Mouse (Mus musculus) E14TG2a.4 (cell line): ENCODE measurements around the gene Fam118a.
"Not testable (repeated sequence)": the region's sequence is repeated elsewhere in the genome, so short reads cannot be mapped to it uniquely, and the experiment has no call there.

ENCODE experiments used
- H3K27me3 ChIP-seq: 2 replicates; pipeline ENCODE4 v1.6.1; 2014; ENCODE audit warnings: low read length, control low read depth; ENCODE audit not compliant: insufficient read depth
- H3K36me3 ChIP-seq: 2 replicates; pipeline ENCODE4 v1.6.1; 2014; ENCODE audit warnings: low read length, control low read depth; ENCODE audit not compliant: insufficient read depth
- H3K4me1 ChIP-seq: replicated peaks from 2 replicates; pipeline ENCODE4 v1.6.1; 2014; ENCODE audit warnings: low read depth, low read length, control low read depth
- H3K4me3 ChIP-seq: replicated peaks from 2 replicates; pipeline ENCODE4 v1.5.1; 2014; ENCODE audit warnings: mild to moderate bottlenecking, low read length
- H3K9me3 ChIP-seq: 2 replicates; pipeline ENCODE4 v1.6.1; 2014; ENCODE audit warnings: low read length, control low read depth
- CTCF ChIP-seq: conservative IDR thresholded peaks from 2 replicates; pipeline ENCODE4 v1.5.1; 2014; ENCODE audit warnings: low read length
- NANOG ChIP-seq: IDR thresholded peaks from 2 replicates; pipeline ENCODE4 v1.6.1; 2014; ENCODE audit warnings: borderline replicate concordance, low read length, mixed read lengths
- POU5F1 ChIP-seq: IDR thresholded peaks from 2 replicates; pipeline ENCODE4 v1.6.1; 2014; ENCODE audit warnings: low read length, borderline replicate concordance

Fam118a gene

GRCm38 (mm10) chr15:85028648-85029047 is at the start of gene Fam118a:
TSS of gene Fam118a (plus strand) at chr15:85028948.
- not testable (repeated sequence) for H3K4me3 ChIP-seq, H3K36me3 ChIP-seq, H3K9me3 ChIP-seq
- H3K27me3 ChIP-seq, result peaks cover 39% of the 10 kb centered on the region
- peaks cover 16% of the 10 kb centered on the region for H3K4me1 ChIP-seq

GRCm38 (mm10) chr15:84981609-84982313 is 47.0 kb upstream of the Fam118a start:
- Histone ChIP-seq H3K4me1 (peaks cover 24% of the 10 kb centered on the region), H3K27me3 (peaks cover 14% of the 10 kb centered on the region), H3K9me3 (no peaks in the 10 kb centered on the region), H3K4me3 (no peak overlapping the region), H3K36me3 (peaks cover 5% of the 10 kb centered on the region; the same call in 1 of the 2 replicates)
- TF ChIP-seq CTCF (no peak), NANOG (no peak), POU5F1 (no peak)

- H3K4me3 ChIP-seq, result no peak overlapping the region
- H3K36me3 ChIP-seq, result peaks cover 5% of the 10 kb centered on the region; the same call in 1 of the 2 replicates
- no peaks in the 10 kb centered on the region for H3K9me3 ChIP-seq
- no peak for TF ChIP-seq CTCF
- no peak for TF ChIP-seq POU5F1
- no peak for TF ChIP-seq NANOG
- peaks cover 30% of the 10 kb centered on the region for H3K4me1 ChIP-seq
- peaks cover 22% of the 10 kb centered on the region for H3K27me3 ChIP-seq
These were observed 45.9 kb upstream of the Fam118a start for GRCm38 (mm10) chr15:84982888-84983287.

GRCm38 (mm10) chr15:84983721-84984120 is 45.0 kb upstream of the Fam118a start:
- peaks cover 36% of the 10 kb centered on the region for H3K4me1 ChIP-seq
- H3K9me3 ChIP-seq, result no peaks in the 10 kb centered on the region
- H3K36me3 ChIP-seq, result peaks cover 5% of the 10 kb centered on the region; the same call in 1 of the 2 replicates
- TF ChIP-seq POU5F1 (no peak), NANOG (no peak), CTCF (no peak)
- peaks cover 26% of the 10 kb centered on the region for H3K27me3 ChIP-seq
- H3K4me3 ChIP-seq, result no peak overlapping the region

GRCm38 (mm10) chr15:84985516-84986160 is 43.1 kb upstream of the Fam118a start:
- Histone ChIP-seq H3K36me3 (peaks cover 5% of the 10 kb centered on the region; the same call in 1 of the 2 replicates), H3K4me3 (no peak overlapping the region), H3K27me3 (peaks cover 37% of the 10 kb centered on the region), H3K9me3 (no peaks in the 10 kb centered on the region), H3K4me1 (peaks cover 40% of the 10 kb centered on the region)
- TF ChIP-seq NANOG (no peak), CTCF (no peak), POU5F1 (no peak)

- no peak for TF ChIP-seq CTCF
- TF ChIP-seq NANOG, result no peak
- no peak for TF ChIP-seq POU5F1
These were observed 42.4 kb upstream of the Fam118a start for GRCm38 (mm10) chr15:84986171-84987019.

GRCm38 (mm10) chr15:84987020-84987815 is 41.5 kb upstream of the Fam118a start:
- Histone ChIP-seq H3K27me3 (peaks cover 37% of the 10 kb centered on the region), H3K36me3 (peaks cover 5% of the 10 kb centered on the region; the same call in 1 of the 2 replicates), H3K9me3 (no peaks in the 10 kb centered on the region), H3K4me1 (peaks cover 40% of the 10 kb centered on the region), H3K4me3 (peak overlapping the region; percentile 87)
- TF ChIP-seq POU5F1 (no peak), CTCF (no peak), NANOG (no peak)

More at GRCm38 (mm10) chr15:84986171-84987019, 42.4 kb upstream of the Fam118a start:
- peak overlapping the region; percentile 87 for H3K4me3 ChIP-seq
- peaks cover 5% of the 10 kb centered on the region; the same call in 1 of the 2 replicates for H3K36me3 ChIP-seq
- peaks cover 37% of the 10 kb centered on the region for H3K27me3 ChIP-seq
- H3K4me1 ChIP-seq, result peaks cover 40% of the 10 kb centered on the region
- no peaks in the 10 kb centered on the region for H3K9me3 ChIP-seq
